Mouse (Mus musculus) layer of hippocampus, postnatal 25 days (tissue): ENCODE results near the gene Chst11. TPM values are rescaled to one million over a fixed set of nuclear protein-coding genes. Genes with fewer than 3 reads are reported as not detected.
A peak's percentile ranks its signal among the peaks of the same experiment; 100 is the strongest.
"Not testable (repeated sequence)": the region's sequence is repeated elsewhere in the genome, so short reads cannot be mapped to it uniquely, and the experiment has no call there.

Source experiments
- DNase-seq, 2 experiments: peaks; one replicate each; pipeline ENCODE4 v3.0.0; 2022; ENCODE audit warnings: mixed read lengths in 2 of 2, low spot score in 1 of 2; ENCODE audit errors: extremely low spot score in 1 of 2
- total RNA-seq, 2 experiments: library from RNA; stranded (reverse); gene quantifications; 2 replicates each; pipeline ENCODE4 v1.2.3; 2021

Chst11 gene
- total RNA-seq, 2 experiments from 2014 or later = 50.8 to 55.0 TPM

GRCm38 (mm10) chr10:83102745-83103144, 117.4 kb downstream of the Chst11 start:
- no peak for DNase-seq

GRCm38 (mm10) chr10:83104221-83104620, 118.9 kb downstream of the Chst11 start:
- DNase-seq = no peak

- DNase-seq = peak in 1 of 2 experiments; percentile 33
Measured at GRCm38 (mm10) chr10:83106152-83106746, 121.0 kb downstream of the Chst11 start.

GRCm38 (mm10) chr10:83107385-83107784, 122.1 kb downstream of the Chst11 start:
- no peak for DNase-seq

- no peak for DNase-seq
Measured at GRCm38 (mm10) chr10:83107921-83108738, 122.8 kb downstream of the Chst11 start.

- DNase-seq = no peak
Measured at GRCm38 (mm10) chr10:83108946-83109345, 123.6 kb downstream of the Chst11 start.

GRCm38 (mm10) chr10:83111046-83111445, 125.7 kb downstream of the Chst11 start:
- DNase-seq = no peak

GRCm38 (mm10) chr10:83112345-83112744, 127.0 kb downstream of the Chst11 start:
- DNase-seq = peak in 1 of 2 experiments; percentile 41

GRCm38 (mm10) chr10:83114564-83114963, 129.3 kb downstream of the Chst11 start:
- DNase-seq = no peak

- DNase-seq = no peak
Measured at GRCm38 (mm10) chr10:83116889-83117288, 131.6 kb downstream of the Chst11 start.

GRCm38 (mm10) chr10:83117851-83118250, 132.6 kb downstream of the Chst11 start:
- no peak for DNase-seq

- DNase-seq = no peak
Measured at GRCm38 (mm10) chr10:83118613-83119012, 133.3 kb downstream of the Chst11 start.

GRCm38 (mm10) chr10:83119016-83119415, 133.7 kb downstream of the Chst11 start:
- DNase-seq = no peak

- DNase-seq = not testable (repeated sequence)
Measured at GRCm38 (mm10) chr10:83119461-83119860, 134.2 kb downstream of the Chst11 start.

GRCm38 (mm10) chr10:83119909-83120308, 134.6 kb downstream of the Chst11 start:
- DNase-seq = no peak

GRCm38 (mm10) chr10:83120938-83121337, 135.6 kb downstream of the Chst11 start:
- no peak for DNase-seq

- no peak for DNase-seq
Measured at GRCm38 (mm10) chr10:83124560-83124959, 139.3 kb downstream of the Chst11 start.

GRCm38 (mm10) chr10:83126447-83126846, 141.1 kb downstream of the Chst11 start:
- DNase-seq = no peak

- DNase-seq = no peak
Measured at GRCm38 (mm10) chr10:83128435-83128834, 143.1 kb downstream of the Chst11 start.

GRCm38 (mm10) chr10:83129624-83130218, 144.4 kb downstream of the Chst11 start:
- no peak for DNase-seq

- DNase-seq = no peak
Measured at GRCm38 (mm10) chr10:83130611-83131010, 145.3 kb downstream of the Chst11 start.
